Mouse (Mus musculus) midbrain, embryonic 10.5 days (tissue): ENCODE measurements around the gene Ncf1. TPM values are rescaled to one million over a fixed set of nuclear protein-coding genes. Genes with fewer than 3 reads are reported as not detected.
A peak's percentile ranks its signal among the peaks of the same experiment; 100 is the strongest.

Experiments used
- DNase-seq: peaks from one replicate; pipeline ENCODE4 v3.0.0-alpha.2; 2017; ENCODE audit warnings: low spot score
- H3K27ac ChIP-seq: fragments of 300-500 bp; sonication (generic); replicated peaks from 2 replicates; pipeline ENCODE4 v1.5.1; 2016; ENCODE audit warnings: mild to moderate bottlenecking
- H3K27me3 ChIP-seq: fragments of 300-500 bp; sonication (generic); 2 replicates; pipeline ENCODE4 v1.6.1; 2016; ENCODE audit warnings: low read depth, mild to moderate bottlenecking; ENCODE audit not compliant: poor library complexity, severe bottlenecking
- H3K36me3 ChIP-seq: fragments of 300-500 bp; sonication (generic); 2 replicates; pipeline ENCODE4 v1.6.1; 2016; ENCODE audit warnings: mild to moderate bottlenecking, moderate library complexity
- H3K4me1 ChIP-seq: fragments of 300-500 bp; sonication (generic); 2 replicates; pipeline ENCODE4 v1.6.1; 2016
- H3K4me3 ChIP-seq: fragments of 300-500 bp; sonication (generic); 2 replicates; pipeline ENCODE4 v1.5.1; 2016; ENCODE audit warnings: mild to moderate bottlenecking, moderate library complexity
- H3K9me3 ChIP-seq: fragments of 300-500 bp; sonication (generic); replicated peaks from 2 replicates; pipeline ENCODE4 v1.6.1; 2016; ENCODE audit warnings: mild to moderate bottlenecking
- WGBS: fragments of 180-500 bp; shearing (Covaris S2); methylation state at CpG from one replicate; pipeline ENCODE4 v1.1.7; 2016; 5-methylcytosine and 5-hydroxymethylcytosine counted together
- polyA plus RNA-seq: library from polyadenylated mRNA; unstranded; fragments of >200 nt; fragmentation: Nextera tagmentation; extraction: Ambion mirVana; gene quantifications from 2 replicates; pipeline ENCODE4 v1.2.1, GENCODE M21; 2016

The Ncf1 gene
- polyA plus RNA-seq, 1 experiment from 2014 or later, result 2.7 TPM

- no peak overlapping the region for H3K4me3 ChIP-seq
- H3K4me1 ChIP-seq, result peaks cover 36% of the 10 kb centered on the region
- WGBS, result 80% methylated on average over 30 of the region's 30 CpGs
- no peaks in the 10 kb centered on the region for H3K36me3 ChIP-seq
- no peaks in the 10 kb centered on the region for H3K9me3 ChIP-seq
- no peak for DNase-seq
- peaks cover 23% of the 10 kb centered on the region for H3K27me3 ChIP-seq
- H3K27ac ChIP-seq, result no peak overlapping the region
Measured at GRCm38 (mm10) chr5:134225110-134225901, 4.1 kb downstream of the Ncf1 start.

GRCm38 (mm10) chr5:134221708-134222150, 7.7 kb downstream of the Ncf1 start:
- Histone ChIP-seq H3K27ac (peak overlapping the region; percentile 76), H3K27me3 (peaks cover 26% of the 10 kb centered on the region), H3K9me3 (peaks cover 3% of the 10 kb centered on the region; the same call in 1 of the 2 replicates), H3K4me1 (peaks cover 30% of the 10 kb centered on the region), H3K36me3 (peaks cover 12% of the 10 kb centered on the region), H3K4me3 (peak overlapping the region; percentile 55)
- WGBS, result 1% methylated on average over 36 of the region's 36 CpGs
- peak; percentile 47 for DNase-seq

GRCm38 (mm10) chr5:134221278-134221677, 8.1 kb downstream of the Ncf1 start:
- Histone ChIP-seq H3K4me3 (peak overlapping the region; percentile 55), H3K9me3 (peaks cover 7% of the 10 kb centered on the region; the same call in 1 of the 2 replicates), H3K27me3 (peaks cover 26% of the 10 kb centered on the region), H3K36me3 (peaks cover 17% of the 10 kb centered on the region), H3K27ac (0 out of 2 replicates have a peak overlapping the region, but pooled peaks have one; percentile 76), H3K4me1 (peaks cover 26% of the 10 kb centered on the region)
- no peak for DNase-seq
- 50% methylated on average over 4 of the region's 4 CpGs for WGBS

- Histone ChIP-seq H3K36me3 (peaks cover 21% of the 10 kb centered on the region), H3K4me1 (peaks cover 25% of the 10 kb centered on the region), H3K9me3 (peaks cover 7% of the 10 kb centered on the region; the same call in 1 of the 2 replicates), H3K27me3 (peaks cover 25% of the 10 kb centered on the region), H3K4me3 (no peak overlapping the region), H3K27ac (no peak overlapping the region)
- 93% methylated on average over 7 of the region's 7 CpGs for WGBS
- DNase-seq, result no peak
Measured at GRCm38 (mm10) chr5:134217900-134218299, 11.5 kb downstream of the Ncf1 start.

GRCm38 (mm10) chr5:134214021-134214806, 15.2 kb downstream of the Ncf1 start:
- Histone ChIP-seq H3K27ac (no peak overlapping the region), H3K27me3 (no peaks in the 10 kb centered on the region), H3K36me3 (peaks cover 31% of the 10 kb centered on the region), H3K9me3 (peaks cover 7% of the 10 kb centered on the region; the same call in 1 of the 2 replicates), H3K4me3 (no peak overlapping the region), H3K4me1 (peaks cover 16% of the 10 kb centered on the region)
- DNase-seq, result no peak
- 87% methylated on average over 12 of the region's 12 CpGs for WGBS

GRCm38 (mm10) chr5:134209931-134210554, 19.4 kb downstream of the Ncf1 start:
- Histone ChIP-seq H3K36me3 (peaks cover 15% of the 10 kb centered on the region), H3K4me1 (peaks cover 7% of the 10 kb centered on the region), H3K4me3 (no peak overlapping the region), H3K9me3 (peaks cover 6% of the 10 kb centered on the region; the same call in 1 of the 2 replicates), H3K27me3 (no peaks in the 10 kb centered on the region), H3K27ac (no peak overlapping the region)
- DNase-seq, result no peak
- 73% methylated on average over 11 of the region's 11 CpGs for WGBS

GRCm38 (mm10) chr5:134206721-134207120, 22.7 kb downstream of the Ncf1 start:
- WGBS, result 87% methylated on average over 10 of the region's 10 CpGs
- Histone ChIP-seq H3K36me3 (peaks cover 33% of the 10 kb centered on the region), H3K27me3 (no peaks in the 10 kb centered on the region), H3K4me1 (peaks cover 7% of the 10 kb centered on the region), H3K9me3 (peaks cover 6% of the 10 kb centered on the region; the same call in 1 of the 2 replicates), H3K4me3 (no peak overlapping the region), H3K27ac (no peak overlapping the region)
- DNase-seq, result no peak

GRCm38 (mm10) chr5:134193664-134194063, 35.8 kb downstream of the Ncf1 start:
- Histone ChIP-seq H3K4me3 (no peak overlapping the region), H3K27ac (no peak overlapping the region), H3K27me3 (no peaks in the 10 kb centered on the region), H3K36me3 (peaks cover 45% of the 10 kb centered on the region), H3K9me3 (0 out of 2 replicates have a peak, but pooled peaks cover 3% of the 10 kb centered on the region), H3K4me1 (no peaks in the 10 kb centered on the region)
- WGBS, result 87% methylated on average over 8 of the region's 8 CpGs
- DNase-seq, result no peak

- no peak overlapping the region for H3K4me3 ChIP-seq
- H3K27me3 ChIP-seq, result no peaks in the 10 kb centered on the region
- no peaks in the 10 kb centered on the region for H3K9me3 ChIP-seq
- H3K27ac ChIP-seq, result no peak overlapping the region
- peaks cover 3% of the 10 kb centered on the region for H3K4me1 ChIP-seq
- no peak for DNase-seq
- 92% methylated on average over 7 of the region's 7 CpGs for WGBS
- H3K36me3 ChIP-seq, result peaks cover 7% of the 10 kb centered on the region; the same call in 1 of the 2 replicates
Measured at GRCm38 (mm10) chr5:134188571-134188970, 40.9 kb downstream of the Ncf1 start.

- Histone ChIP-seq H3K9me3 (no peaks in the 10 kb centered on the region), H3K4me1 (peaks cover 17% of the 10 kb centered on the region), H3K27ac (no peak overlapping the region), H3K4me3 (no peak overlapping the region), H3K36me3 (no peaks in the 10 kb centered on the region), H3K27me3 (no peaks in the 10 kb centered on the region)
- 76% methylated on average over 4 of the region's 4 CpGs for WGBS
- peak; percentile 65 for DNase-seq
Measured at GRCm38 (mm10) chr5:134186961-134187731, 42.3 kb downstream of the Ncf1 start.

GRCm38 (mm10) chr5:134186059-134186458, 43.4 kb downstream of the Ncf1 start:
- Histone ChIP-seq H3K4me3 (no peak overlapping the region), H3K36me3 (no peaks in the 10 kb centered on the region), H3K27ac (no peak overlapping the region), H3K27me3 (no peaks in the 10 kb centered on the region), H3K4me1 (peaks cover 19% of the 10 kb centered on the region), H3K9me3 (no peaks in the 10 kb centered on the region)
- WGBS, result 96% methylated on average over 3 of the region's 3 CpGs
- DNase-seq, result no peak
